13 mouse cellular contexts compared by ENCODE assay signal in the genomic region with DNA sequence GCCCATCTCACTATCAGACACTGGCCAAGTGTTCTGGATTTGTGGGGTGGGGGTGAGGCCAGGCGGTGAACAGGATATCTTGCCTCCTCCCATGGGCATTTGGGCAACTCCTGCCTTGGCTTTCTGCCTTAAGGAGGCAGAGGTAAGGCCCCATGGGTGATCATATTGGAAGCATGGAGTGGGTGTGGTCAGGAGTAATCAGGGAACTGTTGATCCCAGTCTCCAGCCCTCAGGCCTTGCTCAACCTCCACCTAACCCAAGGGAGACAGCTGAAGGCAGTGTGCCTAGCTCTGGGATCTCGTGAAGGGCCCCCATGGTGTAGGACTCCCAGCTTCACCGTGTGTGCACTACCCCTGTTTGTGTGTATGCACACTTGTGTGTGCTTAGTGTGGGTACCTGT. TPM values are rescaled to one million over a fixed set of nuclear protein-coding genes. Genes with fewer than 3 reads are reported as not detected.
DNase-seq lines count a peak whose midpoint lies in the region; ATAC-seq and TF ChIP-seq lines count a peak whose summit lies in the region.
"Had no signal": no experiment of that assay in that cellular context is flagged by ENCODE, and none has a peak within 500 bp of the region (broad histone marks: within the 10 kb centered on the region; RNA-seq: fewer than 3 reads in every experiment).

No protein-coding gene starts in this region.

- H3K4me2 ChIP-seq in heart, embryonic 13.5 days = 0 out of 2 replicates have a peak overlapping the region, but pooled peaks have one; percentile 87
- H3K4me2 ChIP-seq in kidney, embryonic 16.5 days (replicated peaks; ENCODE audit: low read depth, low read length) = no peak overlapping the region
- H3K4me2 ChIP-seq in embryonic facial prominence, embryonic 15.5 days (replicated peaks) = no peak overlapping the region
- H3K4me2 ChIP-seq: neural tube, embryonic 12.5 days had no signal

- no peak for TF ChIP-seq CTCF in cerebellum, adult 2 months (IDR thresholded peaks at IDR 0.05; ENCODE audit: borderline replicate concordance, insufficient read depth, low read depth, low read length)
- no peak for TF ChIP-seq CTCF in kidney, adult 2 months (conservative IDR thresholded peaks at IDR 0.05; ENCODE audit: insufficient read depth, insufficient read length, low read depth, low read length)

- no peak for DNase-seq in cerebellum, adult 2 months
- no peak for DNase-seq in cerebellum, postnatal 36 days
- no peak for DNase-seq in heart, postnatal 4 days
- no peak for DNase-seq in kidney, adult 2 months
- DNase-seq in left cerebral cortex, postnatal 14 days (ENCODE audit: low spot score in 2 of 2) = no peak
- DNase-seq: liver; lung, adult 2 months; thymus, postnatal 25 days had no signal

- ATAC-seq in heart, embryonic 13.5 days (ENCODE audit: extremely low read depth, insufficient number of reproducible peaks, low FRiP score, low TSS enrichment) = no peak
- no peak for ATAC-seq in kidney, embryonic 16.5 days (ENCODE audit: low FRiP score, low TSS enrichment)
- ATAC-seq in embryonic facial prominence, embryonic 15.5 days (ENCODE audit: insufficient number of reproducible peaks, low FRiP score, low TSS enrichment, low read depth) = no peak
- ATAC-seq: midbrain, embryonic 16.5 days had no signal

- H3K9me3 ChIP-seq in heart, embryonic 13.5 days = no peaks in the 10 kb centered on the region
- H3K9me3 ChIP-seq in kidney, embryonic 16.5 days (ENCODE audit: low read length) = no peaks in the 10 kb centered on the region
- no peaks in the 10 kb centered on the region for H3K9me3 ChIP-seq in embryonic facial prominence, embryonic 15.5 days (replicated peaks)
- H3K9me3 ChIP-seq: neural tube, embryonic 12.5 days had no signal

- H3K27ac ChIP-seq in cerebellum, adult 2 months (ENCODE audit: insufficient read depth, low read length) = 0 out of 2 replicates have a peak overlapping the region, but pooled peaks have one; percentile 75
- peak overlapping the region; percentile 96 for H3K27ac ChIP-seq in heart, embryonic 13.5 days (replicated peaks)
- H3K27ac ChIP-seq in kidney, embryonic 16.5 days (ENCODE audit: low read length) = peak overlapping the region; percentile 93
- H3K27ac ChIP-seq in kidney, adult 2 months (ENCODE audit: insufficient read depth, low read depth, low read length) = no peak overlapping the region
- H3K27ac ChIP-seq in embryonic facial prominence, embryonic 15.5 days (replicated peaks) = 0 out of 2 replicates have a peak overlapping the region, but pooled peaks have one; percentile 80
- H3K27ac ChIP-seq: neural tube, embryonic 12.5 days had no signal

- intact Hi-C loops in left cerebral cortex, postnatal 14 days (cut with DNase I) = no loop called here

- no peaks in the 10 kb centered on the region for H3K27me3 ChIP-seq in cerebellum, adult 2 months (ENCODE audit: control insufficient read depth, insufficient read depth, low read length)
- H3K27me3 ChIP-seq in heart, embryonic 13.5 days (replicated peaks) = no peaks in the 10 kb centered on the region
- H3K27me3 ChIP-seq in kidney, embryonic 16.5 days (ENCODE audit: insufficient read depth, low read length) = no peaks in the 10 kb centered on the region
- no peaks in the 10 kb centered on the region for H3K27me3 ChIP-seq in kidney, adult 2 months (replicated peaks; ENCODE audit: control insufficient read depth, insufficient read depth, low read length)
- no peaks in the 10 kb centered on the region for H3K27me3 ChIP-seq in embryonic facial prominence, embryonic 15.5 days
- H3K27me3 ChIP-seq: neural tube, embryonic 12.5 days had no signal

- no peak for TF ChIP-seq POLR2A in cerebellum, adult 2 months (IDR thresholded peaks at IDR 0.05; ENCODE audit: borderline replicate concordance, insufficient read depth, low read length)
- no peak for TF ChIP-seq POLR2A in kidney, adult 2 months (IDR thresholded peaks at IDR 0.05; ENCODE audit: low read depth, low read length)

- peaks cover 62% of the 10 kb centered on the region for H3K4me1 ChIP-seq in cerebellum, adult 2 months (ENCODE audit: control insufficient read depth, insufficient read depth, low read length)
- peaks cover 85% of the 10 kb centered on the region for H3K4me1 ChIP-seq in heart, embryonic 13.5 days
- H3K4me1 ChIP-seq in kidney, embryonic 16.5 days (ENCODE audit: insufficient read depth, low read length) = peaks cover 72% of the 10 kb centered on the region
- peaks cover 21% of the 10 kb centered on the region for H3K4me1 ChIP-seq in kidney, adult 2 months (ENCODE audit: control insufficient read depth, insufficient read depth, low read length)
- H3K4me1 ChIP-seq in embryonic facial prominence, embryonic 15.5 days = peaks cover 57% of the 10 kb centered on the region

- 0 out of 2 replicates have a peak overlapping the region, but pooled peaks have one; percentile 81 for H3K9ac ChIP-seq in heart, embryonic 13.5 days
- H3K9ac ChIP-seq in kidney, embryonic 16.5 days (replicated peaks; ENCODE audit: low read length) = no peak overlapping the region
- H3K9ac ChIP-seq in embryonic facial prominence, embryonic 15.5 days = no peak overlapping the region
- H3K9ac ChIP-seq: neural tube, embryonic 12.5 days had no signal

- peaks cover 8% of the 10 kb centered on the region for H3K36me3 ChIP-seq in heart, embryonic 13.5 days
- no peaks in the 10 kb centered on the region for H3K36me3 ChIP-seq in kidney, embryonic 16.5 days (ENCODE audit: insufficient read depth, low read length)
- no peaks in the 10 kb centered on the region for H3K36me3 ChIP-seq in kidney, adult 2 months (ENCODE audit: control insufficient read depth, insufficient read depth, low read length)
- H3K36me3 ChIP-seq in embryonic facial prominence, embryonic 15.5 days = no peaks in the 10 kb centered on the region

- H3K4me3 ChIP-seq in cerebellum, adult 2 months (replicated peaks; ENCODE audit: insufficient read depth, low read depth, low read length) = no peak overlapping the region
- H3K4me3 ChIP-seq in heart, embryonic 13.5 days = no peak overlapping the region
- H3K4me3 ChIP-seq in kidney, embryonic 16.5 days (ENCODE audit: low read length) = no peak overlapping the region
- no peak overlapping the region for H3K4me3 ChIP-seq in kidney, adult 2 months (ENCODE audit: insufficient read depth, low read depth, low read length)
- no peak overlapping the region for H3K4me3 ChIP-seq in embryonic facial prominence, embryonic 15.5 days (replicated peaks)
- H3K4me3 ChIP-seq: neural tube, embryonic 12.5 days had no signal

- WGBS in cerebellum, adult 2 months = 81% methylated on average over 3 of the region's 3 CpGs
- 78% methylated on average over 3 of the region's 3 CpGs for WGBS in heart, embryonic 13.5 days
- whole genome bisulfite sequencing in kidney, embryonic 16.5 days = 94% methylated on average over 3 of the region's 3 CpGs
- WGBS in kidney, adult 2 months = 88% methylated on average over 3 of the region's 3 CpGs
- 81% methylated on average over 3 of the region's 3 CpGs for WGBS in embryonic facial prominence, embryonic 15.5 days

RNA-seq across cellular contexts. Expression of a gene that starts 9.2 kb away (rescaled TPM):
- polyA plus RNA-seq in cerebellum, adult 2 months (2012; rRNA removed) = 118 and 126 TPM in 2 replicates
- polyA plus RNA-seq in heart, embryonic 13.5 days (2015; fragmentation: Nextera tagmentation; extraction: Ambion mirVana) = 36.3 and 39.4 TPM in 2 replicates
- total RNA-seq in heart, postnatal 4 days (2021) = 10 to 100 TPM; 23.8 to 34.2 TPM
- 37.9 and 41.5 TPM in 2 replicates for polyA plus RNA-seq in kidney, embryonic 16.5 days (2015; fragmentation: Nextera tagmentation; extraction: Ambion mirVana)
- 3.5 and 3.9 TPM in 2 replicates for polyA plus RNA-seq in kidney, adult 2 months (2012; rRNA removed)
- polyA plus RNA-seq in embryonic facial prominence, embryonic 15.5 days (2015; fragmentation: Nextera tagmentation; extraction: Ambion mirVana) = 39.5 and 40.3 TPM in 2 replicates
- total RNA-seq in left cerebral cortex, postnatal 14 days (2021) = 100 to 1,000 TPM; 159 to 160 TPM

RNA-seq across cellular contexts. Expression of a gene that starts 59.4 kb away (rescaled TPM):
- 0.59 and 0.63 TPM in 2 replicates for polyA plus RNA-seq in cerebellum, adult 2 months (2012; rRNA removed)
- 1.1 and 1.2 TPM in 2 replicates for polyA plus RNA-seq in heart, embryonic 13.5 days (2015; fragmentation: Nextera tagmentation; extraction: Ambion mirVana)
- 1 to 10 TPM; 1.7 to 2.9 TPM for total RNA-seq in heart, postnatal 4 days (2021)
- 0.24 and 0.34 TPM in 2 replicates for polyA plus RNA-seq in kidney, embryonic 16.5 days (2015; fragmentation: Nextera tagmentation; extraction: Ambion mirVana)
- 14.3 and 16.4 TPM in 2 replicates for polyA plus RNA-seq in kidney, adult 2 months (2012; rRNA removed)
- polyA plus RNA-seq in embryonic facial prominence, embryonic 15.5 days (2015; fragmentation: Nextera tagmentation; extraction: Ambion mirVana) = 0.47 and 0.53 TPM in 2 replicates
- under 1 TPM; 0.32 to 0.62 TPM for total RNA-seq in left cerebral cortex, postnatal 14 days (2021)
